Mouse (Mus musculus) heart, embryonic 15.5 days (tissue): ENCODE results near the gene L3mbtl1. TPM values are rescaled to one million over a fixed set of nuclear protein-coding genes. Genes with fewer than 3 reads are reported as not detected.
"Not testable (repeated sequence)": the region's sequence is repeated elsewhere in the genome, so short reads cannot be mapped to it uniquely, and the experiment has no call there.

Experiments
- ATAC-seq: fragments of 200-750 bp; cut with Nextera tagmentation; replicated peaks from 2 replicates; pipeline ENCODE4 v1.8.0; 2017; ENCODE audit warnings: low read depth, moderate TSS enrichment; ENCODE audit not compliant: insufficient number of reproducible peaks, insufficient read depth, low FRiP score
- H3K27ac ChIP-seq: fragments of 300-500 bp; sonication (generic); 2 replicates; pipeline ENCODE4 v1.5.1; 2015; ENCODE audit warnings: mild to moderate bottlenecking, inconsistent platforms
- H3K27me3 ChIP-seq: fragments of 300-500 bp; sonication (generic); 2 replicates; pipeline ENCODE4 v1.6.1; 2015; ENCODE audit warnings: inconsistent platforms
- H3K36me3 ChIP-seq: fragments of 300-500 bp; sonication (generic); 2 replicates; pipeline ENCODE4 v1.6.1; 2015; ENCODE audit warnings: mild to moderate bottlenecking, inconsistent platforms
- H3K4me1 ChIP-seq: fragments of 300-500 bp; sonication (generic); replicated peaks from 2 replicates; pipeline ENCODE4 v1.6.1; 2015; ENCODE audit warnings: inconsistent platforms
- H3K4me2 ChIP-seq: fragments of 300-500 bp; sonication (generic); 2 replicates; pipeline ENCODE4 v1.6.1; 2015; ENCODE audit warnings: inconsistent platforms, mild to moderate bottlenecking, moderate library complexity
- H3K4me3 ChIP-seq: fragments of 300-500 bp; sonication (generic); 2 replicates; pipeline ENCODE4 v1.5.1; 2015; ENCODE audit warnings: mild to moderate bottlenecking, inconsistent platforms
- H3K9ac ChIP-seq: fragments of 300-500 bp; sonication (generic); 2 replicates; pipeline ENCODE4 v1.6.1; 2015; ENCODE audit warnings: mild to moderate bottlenecking, inconsistent platforms
- H3K9me3 ChIP-seq: fragments of 300-500 bp; sonication (generic); replicated peaks from 2 replicates; pipeline ENCODE4 v1.6.1; 2016; ENCODE audit warnings: inconsistent platforms
- WGBS: fragments of 180-500 bp; shearing (Covaris S2); methylation state at CpG from one replicate; pipeline ENCODE4 v1.1.7; 2015; ENCODE audit warnings: mixed read lengths; 5-methylcytosine and 5-hydroxymethylcytosine counted together
- polyA plus RNA-seq: library from polyadenylated mRNA; unstranded; fragments of >200 nt; fragmentation: Nextera tagmentation; extraction: Ambion mirVana; gene quantifications from 2 replicates; pipeline ENCODE4 v1.2.1, GENCODE M21; 2015

The L3mbtl1 gene
- polyA plus RNA-seq = 0.09 TPM in 1 of 2 replicates, not detected in the other

- WGBS = under 1% methylated on average over 40 of the region's 40 CpGs
- Histone ChIP-seq H3K27me3 (peaks cover 20% of the 10 kb centered on the region), H3K36me3 (peaks cover 24% of the 10 kb centered on the region), H3K4me3 (peak within 1 kb of the TSS; percentile 61), H3K9me3 (no peaks in the 10 kb centered on the region), H3K4me1 (peaks cover 13% of the 10 kb centered on the region), H3K27ac (no peak within 1 kb of the TSS), H3K4me2 (peak within 1 kb of the TSS; percentile 93), H3K9ac (peak within 1 kb of the TSS; percentile 57)
- ATAC-seq = peak; percentile 38
Observed at GRCm38 (mm10) chr2:162943148-162943846, at the start of gene L3mbtl1. Gene L3mbtl1 (plus strand): TSS chr2:162943472.

DNA sequence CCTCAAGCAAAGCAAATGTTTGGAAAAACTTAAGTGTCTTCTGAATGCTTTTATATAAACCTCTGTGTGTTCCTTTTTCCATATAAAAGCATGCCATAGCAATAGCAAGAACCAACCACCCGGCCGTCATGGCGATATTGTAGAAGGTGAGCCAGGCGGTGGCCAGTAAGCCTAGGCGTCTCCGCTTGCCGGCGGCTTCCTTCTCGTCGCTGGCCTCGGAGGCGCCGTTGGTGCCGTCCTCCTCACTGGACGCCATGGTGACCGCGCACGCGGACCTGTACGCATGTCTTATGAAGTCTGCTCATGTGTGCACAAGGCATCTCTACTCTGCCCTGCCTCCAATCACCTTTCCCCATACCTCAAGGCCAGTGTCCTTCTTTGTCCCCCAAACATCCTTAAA, 44.0 kb upstream of the L3mbtl1 start:
- H3K9me3 ChIP-seq, ATAC-seq, H3K9ac ChIP-seq, H3K27me3 ChIP-seq, H3K4me1 ChIP-seq, H3K4me2 ChIP-seq, H3K27ac ChIP-seq, H3K36me3 ChIP-seq, H3K4me3 ChIP-seq: not testable (repeated sequence)
- WGBS = 84% methylated on average over 20 of the region's 20 CpGs

DNA sequence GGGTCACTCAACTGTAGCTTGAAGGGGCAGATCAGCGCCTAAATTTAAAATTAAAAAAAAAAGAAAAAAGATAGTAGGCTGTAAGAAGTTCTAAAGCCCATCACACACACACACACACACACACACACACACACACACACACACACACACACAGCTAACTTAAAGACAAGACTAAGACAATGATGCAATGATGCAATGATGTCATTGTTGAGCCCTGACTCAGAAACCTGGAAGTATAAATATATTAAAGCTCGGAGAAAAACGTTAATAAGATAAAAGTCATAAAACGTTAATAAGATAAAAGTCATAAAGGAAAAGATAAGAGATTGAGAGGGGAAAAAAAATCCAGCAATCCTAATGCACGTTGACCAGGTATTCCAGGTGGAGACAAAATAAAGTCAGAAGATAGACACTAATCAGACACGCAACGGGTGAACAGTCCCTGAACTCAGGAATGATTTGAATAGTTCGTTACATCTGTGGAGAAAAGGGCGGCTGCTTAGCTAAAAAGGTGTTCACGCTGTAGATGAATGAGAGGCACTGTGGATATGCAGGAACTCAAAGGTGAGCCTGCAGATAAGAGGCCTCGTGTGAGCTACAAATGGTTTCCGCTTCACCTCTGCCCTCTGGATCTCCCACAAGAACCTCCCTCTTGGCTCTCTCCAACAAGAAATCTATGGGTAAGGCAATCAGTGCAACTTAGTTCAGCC, 43.2 kb upstream of the L3mbtl1 start:
- 56% methylated on average over 12 of the region's 12 CpGs for WGBS
- Histone ChIP-seq H3K9ac (no peak overlapping the region), H3K4me1 (peaks cover 4% of the 10 kb centered on the region; the same call in 1 of the 2 replicates), H3K9me3 (no peaks in the 10 kb centered on the region), H3K4me2 (no peak overlapping the region), H3K36me3 (no peaks in the 10 kb centered on the region), H3K27ac (no peak overlapping the region), H3K27me3 (no peaks in the 10 kb centered on the region), H3K4me3 (no peak overlapping the region)
- ATAC-seq = no peak

GRCm38 (mm10) chr2:162900590-162900916, 42.7 kb upstream of the L3mbtl1 start:
- Histone ChIP-seq H3K36me3 (no peaks in the 10 kb centered on the region), H3K4me2 (no peak overlapping the region), H3K4me3 (no peak overlapping the region), H3K9me3 (no peaks in the 10 kb centered on the region), H3K27me3 (no peaks in the 10 kb centered on the region), H3K4me1 (peaks cover 4% of the 10 kb centered on the region; the same call in 1 of the 2 replicates), H3K27ac (no peak overlapping the region), H3K9ac (no peak overlapping the region)
- WGBS = 19% methylated on average over 2 of the region's 2 CpGs
- ATAC-seq = no peak

GRCm38 (mm10) chr2:162905902-162906301, 37.4 kb upstream of the L3mbtl1 start:
- H3K4me2 ChIP-seq = no peak overlapping the region
- no peak overlapping the region for H3K4me3 ChIP-seq
- H3K4me1 ChIP-seq = no peaks in the 10 kb centered on the region
- 0 out of 2 replicates have a peak, but pooled peaks cover 3% of the 10 kb centered on the region for H3K27me3 ChIP-seq
- no peak for ATAC-seq
- no peaks in the 10 kb centered on the region for H3K9me3 ChIP-seq
- 61% methylated on average over 4 of the region's 4 CpGs for WGBS
- H3K9ac ChIP-seq = no peak overlapping the region
- H3K36me3 ChIP-seq = no peaks in the 10 kb centered on the region
- H3K27ac ChIP-seq = no peak overlapping the region

- H3K4me3 ChIP-seq = peak overlapping the region; percentile 11; the same call in 1 of the 2 replicates
- H3K4me2 ChIP-seq = peak overlapping the region; percentile 45
- no peak overlapping the region for H3K27ac ChIP-seq
- H3K27me3 ChIP-seq = 0 out of 2 replicates have a peak, but pooled peaks cover 3% of the 10 kb centered on the region
- no peaks in the 10 kb centered on the region for H3K4me1 ChIP-seq
- no peaks in the 10 kb centered on the region for H3K36me3 ChIP-seq
- ATAC-seq = 0 out of 2 replicates have a peak, but pooled peaks have one; percentile 43
- H3K9ac ChIP-seq = 0 out of 2 replicates have a peak overlapping the region, but pooled peaks have one; percentile 7
- WGBS = 30% methylated on average over 16 of the region's 16 CpGs
- H3K9me3 ChIP-seq = no peaks in the 10 kb centered on the region
Observed at GRCm38 (mm10) chr2:162908052-162908491, 35.2 kb upstream of the L3mbtl1 start.

DNA sequence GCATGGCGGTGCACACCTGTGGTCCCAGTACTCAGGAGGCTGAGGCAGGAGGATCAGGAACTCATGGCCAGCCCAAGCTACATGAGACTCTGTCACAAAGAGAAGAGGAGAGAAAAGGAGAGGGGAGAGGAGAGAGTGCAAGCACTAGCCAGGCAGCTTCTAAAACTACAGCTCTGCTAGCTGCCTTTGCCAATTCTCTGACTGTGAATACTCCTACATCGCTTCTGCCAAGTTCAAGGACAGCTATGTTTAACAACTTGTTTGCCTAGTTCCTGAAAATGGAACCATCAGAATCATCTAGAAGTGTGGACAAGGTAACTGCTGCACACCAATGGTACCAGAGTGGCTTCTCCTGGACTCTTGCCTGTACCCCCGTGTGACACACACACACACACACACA, 29.2 kb upstream of the L3mbtl1 start:
- H3K4me3 ChIP-seq = no peak overlapping the region
- ATAC-seq = no peak
- H3K4me2 ChIP-seq = no peak overlapping the region
- no peaks in the 10 kb centered on the region for H3K36me3 ChIP-seq
- H3K27ac ChIP-seq = no peak overlapping the region
- no peaks in the 10 kb centered on the region for H3K9me3 ChIP-seq
- 55% methylated on average over 3 of the region's 3 CpGs for WGBS
- no peak overlapping the region for H3K9ac ChIP-seq
- H3K4me1 ChIP-seq = no peaks in the 10 kb centered on the region
- no peaks in the 10 kb centered on the region for H3K27me3 ChIP-seq

DNA sequence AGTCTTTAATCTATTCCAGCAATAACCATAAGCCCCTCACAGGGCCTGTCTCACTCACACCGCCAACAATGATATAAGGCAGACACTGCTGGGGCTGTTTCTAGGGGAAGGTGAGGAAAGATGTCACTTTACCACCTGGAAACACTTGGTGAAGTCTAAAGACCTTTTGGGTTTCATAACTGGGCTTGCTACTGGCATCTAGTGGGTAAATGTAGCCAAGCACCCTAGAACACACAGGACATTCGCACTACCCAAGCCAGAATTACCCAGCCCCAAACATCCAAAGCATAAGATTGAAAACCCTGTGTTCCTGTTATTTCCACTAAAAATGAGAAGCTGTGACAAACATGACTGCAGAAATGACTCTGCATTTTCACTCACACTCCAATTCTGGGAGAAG, 28.8 kb upstream of the L3mbtl1 start:
- Histone ChIP-seq H3K9me3 (no peaks in the 10 kb centered on the region), H3K9ac (no peak overlapping the region), H3K4me3 (no peak overlapping the region), H3K4me2 (no peak overlapping the region), H3K4me1 (no peaks in the 10 kb centered on the region), H3K27ac (no peak overlapping the region), H3K36me3 (no peaks in the 10 kb centered on the region), H3K27me3 (no peaks in the 10 kb centered on the region)
- ATAC-seq = no peak
- 35% methylated on average over 2 of the region's 2 CpGs for WGBS

GRCm38 (mm10) chr2:162919926-162920325, 23.3 kb upstream of the L3mbtl1 start:
- Histone ChIP-seq H3K36me3 (no peaks in the 10 kb centered on the region), H3K27ac (no peak overlapping the region), H3K4me3 (no peak overlapping the region), H3K4me1 (no peaks in the 10 kb centered on the region), H3K4me2 (no peak overlapping the region), H3K27me3 (peaks cover 6% of the 10 kb centered on the region; the same call in 1 of the 2 replicates), H3K9me3 (no peaks in the 10 kb centered on the region), H3K9ac (no peak overlapping the region)
- no peak for ATAC-seq
- 48% methylated on average over 5 of the region's 5 CpGs for WGBS

DNA sequence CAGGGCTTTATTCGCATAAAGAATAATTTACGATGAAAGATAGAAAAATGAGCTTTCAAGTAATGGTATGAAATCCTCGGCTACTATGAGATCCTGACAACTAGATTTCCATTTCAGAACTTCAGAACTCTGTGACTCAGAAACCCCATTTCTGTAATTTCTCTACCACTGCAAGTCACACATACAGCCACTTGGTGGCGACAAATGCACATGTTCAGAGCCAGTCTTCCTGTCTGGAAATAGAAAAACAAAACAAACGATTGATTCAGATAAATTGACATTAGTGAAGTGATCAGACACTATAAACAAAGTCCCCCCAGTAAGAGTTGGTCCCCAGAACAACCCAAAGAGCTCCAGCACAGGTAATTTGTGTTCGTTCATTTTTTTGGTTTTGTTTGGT, 21.1 kb upstream of the L3mbtl1 start:
- Histone ChIP-seq H3K27me3 (peaks cover 6% of the 10 kb centered on the region; the same call in 1 of the 2 replicates), H3K4me2 (no peak overlapping the region), H3K9me3 (no peaks in the 10 kb centered on the region), H3K4me3 (no peak overlapping the region), H3K36me3 (no peaks in the 10 kb centered on the region), H3K4me1 (no peaks in the 10 kb centered on the region), H3K27ac (no peak overlapping the region), H3K9ac (no peak overlapping the region)
- 10% methylated on average over 6 of the region's 6 CpGs for WGBS
- no peak for ATAC-seq

DNA sequence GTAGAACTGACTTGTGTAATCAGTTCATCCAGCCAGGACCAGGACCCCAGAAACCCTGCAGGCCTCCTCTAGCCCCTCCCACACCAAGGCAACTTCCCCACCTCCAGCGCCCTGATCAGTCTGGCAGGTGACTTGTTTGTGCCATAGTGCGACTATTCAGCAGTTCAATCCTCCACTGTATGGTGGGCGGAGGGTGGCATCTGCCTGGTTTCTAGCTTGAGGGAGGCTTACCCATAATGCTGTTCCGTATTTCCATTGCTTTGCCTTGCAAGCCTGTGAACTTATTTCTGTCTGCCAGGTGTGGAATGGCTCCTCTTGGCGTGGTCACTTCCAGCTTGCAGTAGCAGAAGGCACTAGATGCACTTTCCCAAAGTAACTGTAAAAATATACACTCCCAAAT, 20.4 kb upstream of the L3mbtl1 start:
- peaks cover 6% of the 10 kb centered on the region; the same call in 1 of the 2 replicates for H3K27me3 ChIP-seq
- no peaks in the 10 kb centered on the region for H3K9me3 ChIP-seq
- peak; percentile 31; the same call in 1 of the 2 replicates for ATAC-seq
- no peak overlapping the region for H3K4me2 ChIP-seq
- 71% methylated on average over 5 of the region's 5 CpGs for WGBS
- H3K4me1 ChIP-seq = no peaks in the 10 kb centered on the region
- no peaks in the 10 kb centered on the region for H3K36me3 ChIP-seq
- H3K4me3 ChIP-seq = no peak overlapping the region
- H3K27ac ChIP-seq = no peak overlapping the region
- no peak overlapping the region for H3K9ac ChIP-seq
